In genomic region chr10:99106311-99106702, GRCm38 (mm10) we compare ENCODE assay signal across 8 mouse cellular contexts. TPM values are rescaled to one million over a fixed set of nuclear protein-coding genes. Genes with fewer than 3 reads are reported as not detected.
DNase-seq lines count a peak whose midpoint lies in the region; ATAC-seq and TF ChIP-seq lines count a peak whose summit lies in the region.

No protein-coding gene starts in this region.

- TF ChIP-seq CTCF in kidney, postnatal 0 days (IDR thresholded peaks at IDR 0.05; ENCODE audit: low read depth): no peak
- no peak for TF ChIP-seq CTCF in hindbrain, postnatal 0 days (IDR thresholded peaks at IDR 0.05; ENCODE audit: low read depth)
- TF ChIP-seq CTCF in midbrain, postnatal 0 days (IDR thresholded peaks at IDR 0.05): no peak

- ATAC-seq in kidney, postnatal 0 days (replicated peaks; ENCODE audit: low FRiP score, low read depth): no peak
- ATAC-seq in embryonic facial prominence, embryonic 11.5 days (replicated peaks; ENCODE audit: insufficient number of reproducible peaks, low FRiP score, low TSS enrichment, low read depth): no peak
- ATAC-seq in hindbrain, postnatal 0 days: 0 out of 2 replicates have a peak, but pooled peaks have one; percentile 1
- no peak for ATAC-seq in midbrain, postnatal 0 days (ENCODE audit: low FRiP score)

- H3K27ac ChIP-seq in kidney, postnatal 0 days: no peak overlapping the region
- no peak overlapping the region; the same call in 1 of the 2 replicates for H3K27ac ChIP-seq in embryonic facial prominence, embryonic 11.5 days (replicated peaks; ENCODE audit: low read depth, low read length)
- H3K27ac ChIP-seq in hindbrain, postnatal 0 days: peak overlapping the region; percentile 90; the same call in 1 of the 2 replicates
- H3K27ac ChIP-seq in midbrain, postnatal 0 days (ENCODE audit: low read depth, low read length): no peak overlapping the region

- H3K9ac ChIP-seq in kidney, postnatal 0 days (ENCODE audit: low read depth, low read length): peak overlapping the region; percentile 85; the same call in 1 of the 2 replicates
- H3K9ac ChIP-seq in embryonic facial prominence, embryonic 11.5 days (replicated peaks; ENCODE audit: low read length): peak overlapping the region; percentile 90; the same call in 1 of the 2 replicates
- H3K9ac ChIP-seq in hindbrain, postnatal 0 days (replicated peaks; ENCODE audit: low read length): peak overlapping the region; percentile 92
- peak overlapping the region; percentile 86 for H3K9ac ChIP-seq in midbrain, postnatal 0 days (replicated peaks; ENCODE audit: low read length, poor library complexity, severe bottlenecking)

- WGBS in kidney, postnatal 0 days: 33% methylated on average over 8 of the region's 8 CpGs
- 33% methylated on average over 8 of the region's 8 CpGs for WGBS in embryonic facial prominence, embryonic 11.5 days
- 24% methylated on average over 8 of the region's 8 CpGs for WGBS in hindbrain, postnatal 0 days
- WGBS in midbrain, postnatal 0 days: 23% methylated on average over 8 of the region's 8 CpGs

- DNase-seq in kidney, postnatal 0 days (ENCODE audit: low spot score): no peak
- DNase-seq in kidney, postnatal 36 days: no peak
- DNase-seq in embryonic facial prominence, embryonic 11.5 days (ENCODE audit: low spot score): no peak
- DNase-seq in hindbrain, postnatal 0 days (ENCODE audit: low spot score): no peak
- DNase-seq in midbrain, postnatal 0 days (ENCODE audit: low spot score): no peak
- DNase-seq in thymus, postnatal 14 days: no peak
- no peak for DNase-seq in adrenal gland, postnatal 14 days
- no peak for DNase-seq in cerebellum, adult 11-12 months

- H3K27me3 ChIP-seq in kidney, postnatal 0 days (ENCODE audit: insufficient read depth, low read length): no peaks in the 10 kb centered on the region
- no peaks in the 10 kb centered on the region for H3K27me3 ChIP-seq in embryonic facial prominence, embryonic 11.5 days (ENCODE audit: control insufficient read depth, insufficient read depth, low read length)
- no peaks in the 10 kb centered on the region for H3K27me3 ChIP-seq in hindbrain, postnatal 0 days (ENCODE audit: insufficient read depth, low read length)
- no peaks in the 10 kb centered on the region for H3K27me3 ChIP-seq in midbrain, postnatal 0 days (ENCODE audit: insufficient read depth, low read length)

- peaks cover 5% of the 10 kb centered on the region for H3K36me3 ChIP-seq in kidney, postnatal 0 days (ENCODE audit: insufficient read depth, low read length)
- H3K36me3 ChIP-seq in embryonic facial prominence, embryonic 11.5 days (replicated peaks; ENCODE audit: control insufficient read depth, insufficient read depth, low read depth, low read length): peaks cover 3% of the 10 kb centered on the region
- no peaks in the 10 kb centered on the region for H3K36me3 ChIP-seq in hindbrain, postnatal 0 days (ENCODE audit: insufficient read depth, low read length)
- H3K36me3 ChIP-seq in midbrain, postnatal 0 days (ENCODE audit: insufficient read depth, low read length): no peaks in the 10 kb centered on the region; the same call in 1 of the 2 replicates

- 0 out of 2 replicates have a peak, but pooled peaks cover 6% of the 10 kb centered on the region for H3K4me1 ChIP-seq in kidney, postnatal 0 days (replicated peaks; ENCODE audit: insufficient read depth, low read length)
- H3K4me1 ChIP-seq in embryonic facial prominence, embryonic 11.5 days (ENCODE audit: control insufficient read depth, insufficient read depth, low read length): no peaks in the 10 kb centered on the region
- H3K4me1 ChIP-seq in hindbrain, postnatal 0 days (ENCODE audit: insufficient read depth, low read length): peaks cover 9% of the 10 kb centered on the region; the same call in 1 of the 2 replicates
- no peaks in the 10 kb centered on the region; the same call in 1 of the 2 replicates for H3K4me1 ChIP-seq in midbrain, postnatal 0 days (ENCODE audit: insufficient read depth, low read length)

- no peaks in the 10 kb centered on the region for H3K9me3 ChIP-seq in kidney, postnatal 0 days (replicated peaks; ENCODE audit: low read length)
- no peaks in the 10 kb centered on the region for H3K9me3 ChIP-seq in embryonic facial prominence, embryonic 11.5 days (replicated peaks; ENCODE audit: control insufficient read depth, low read length)
- H3K9me3 ChIP-seq in hindbrain, postnatal 0 days (ENCODE audit: low read length): no peaks in the 10 kb centered on the region
- no peaks in the 10 kb centered on the region for H3K9me3 ChIP-seq in midbrain, postnatal 0 days (ENCODE audit: low read length)

- H3K4me2 ChIP-seq in kidney, postnatal 0 days (ENCODE audit: low read length): peak overlapping the region; percentile 98
- peak overlapping the region; percentile 26 for H3K4me2 ChIP-seq in embryonic facial prominence, embryonic 11.5 days (ENCODE audit: low read depth, low read length)
- H3K4me2 ChIP-seq in hindbrain, postnatal 0 days (ENCODE audit: low read depth, low read length): peak overlapping the region; percentile 89
- peak overlapping the region; percentile 92 for H3K4me2 ChIP-seq in midbrain, postnatal 0 days (ENCODE audit: low read depth, low read length, poor library complexity, severe bottlenecking)

- peak overlapping the region; percentile 100 for H3K4me3 ChIP-seq in kidney, postnatal 0 days (replicated peaks; ENCODE audit: low read depth, low read length)
- peak overlapping the region; percentile 97 for H3K4me3 ChIP-seq in embryonic facial prominence, embryonic 11.5 days (ENCODE audit: low read depth, low read length)
- peak overlapping the region; percentile 99 for H3K4me3 ChIP-seq in hindbrain, postnatal 0 days (ENCODE audit: low read length)
- peak overlapping the region; percentile 99 for H3K4me3 ChIP-seq in midbrain, postnatal 0 days (ENCODE audit: low read depth, low read length)

RNA-seq across cellular contexts. Expression of gene Poc1b, which starts 0.5 kb away (rescaled TPM):
- polyA plus RNA-seq in kidney, postnatal 0 days (2015; fragmentation: Nextera tagmentation; extraction: Ambion mirVana): 14.0 and 15.8 TPM in 2 replicates
- 40.0 and 42.0 TPM in 2 replicates for polyA plus RNA-seq in embryonic facial prominence, embryonic 11.5 days (2014; fragmentation: Nextera tagmentation; extraction: Ambion mirVana)
- 10.1 and 13.8 TPM in 2 replicates for total RNA-seq in hindbrain, postnatal 0 days (2014; rRNA removed)
- polyA plus RNA-seq in hindbrain, postnatal 0 days (2015; fragmentation: Nextera tagmentation; extraction: Ambion mirVana): 9.7 and 11.0 TPM in 2 replicates
- total RNA-seq in midbrain, postnatal 0 days (2014; rRNA removed): 11.0 and 12.9 TPM in 2 replicates
- 8.2 and 8.9 TPM in 2 replicates for polyA plus RNA-seq in midbrain, postnatal 0 days (2015; fragmentation: Nextera tagmentation; extraction: Ambion mirVana)
- total RNA-seq in adrenal gland, postnatal 14 days (2021): 12.7 and 13.1 TPM in 2 replicates

RNA-seq across cellular contexts. Expression of gene Galnt4, which starts 1.7 kb away (rescaled TPM):
- 9.4 and 9.7 TPM in 2 replicates for polyA plus RNA-seq in kidney, postnatal 0 days (2015; fragmentation: Nextera tagmentation; extraction: Ambion mirVana)
- polyA plus RNA-seq in embryonic facial prominence, embryonic 11.5 days (2014; fragmentation: Nextera tagmentation; extraction: Ambion mirVana): 6.7 and 7.3 TPM in 2 replicates
- 5.1 and 5.2 TPM in 2 replicates for total RNA-seq in hindbrain, postnatal 0 days (2014; rRNA removed)
- polyA plus RNA-seq in hindbrain, postnatal 0 days (2015; fragmentation: Nextera tagmentation; extraction: Ambion mirVana): 3.3 and 3.4 TPM in 2 replicates
- 4.1 and 4.7 TPM in 2 replicates for total RNA-seq in midbrain, postnatal 0 days (2014; rRNA removed)
- 2.4 and 2.5 TPM in 2 replicates for polyA plus RNA-seq in midbrain, postnatal 0 days (2015; fragmentation: Nextera tagmentation; extraction: Ambion mirVana)
- 6.8 and 6.9 TPM in 2 replicates for total RNA-seq in adrenal gland, postnatal 14 days (2021)

RNA-seq across cellular contexts. Expression of gene Phxr2, which starts 19.8 kb away (rescaled TPM):
- polyA plus RNA-seq in kidney, postnatal 0 days (2015; fragmentation: Nextera tagmentation; extraction: Ambion mirVana): not detected in 2 replicates
- polyA plus RNA-seq in embryonic facial prominence, embryonic 11.5 days (2014; fragmentation: Nextera tagmentation; extraction: Ambion mirVana): not detected in 2 replicates
- not detected in 2 replicates for total RNA-seq in hindbrain, postnatal 0 days (2014; rRNA removed)
- polyA plus RNA-seq in hindbrain, postnatal 0 days (2015; fragmentation: Nextera tagmentation; extraction: Ambion mirVana): not detected in 2 replicates
- total RNA-seq in midbrain, postnatal 0 days (2014; rRNA removed): not detected in 2 replicates
- not detected in 2 replicates for polyA plus RNA-seq in midbrain, postnatal 0 days (2015; fragmentation: Nextera tagmentation; extraction: Ambion mirVana)
- total RNA-seq in adrenal gland, postnatal 14 days (2021): not detected in 2 replicates

Comparison
In these comparisons a context has a peak if more than half of its experiments do, and no peak if none do; other contexts are left out.
1. H3K4me2 ChIP-seq: peak in every context shown above with its lines; median percentile 98 in kidney, postnatal 0 days; 92 in midbrain, postnatal 0 days; 89 in hindbrain, postnatal 0 days; 26 in embryonic facial prominence, embryonic 11.5 days.